Mouse (Mus musculus) common myeloid progenitor, adult 5-6 weeks (primary cell): Measurements from ENCODE around the gene Cldn13. TPM values are rescaled to one million over a fixed set of nuclear protein-coding genes. Genes with fewer than 3 reads are reported as not detected.

Experiments
- total RNA-seq: library from RNA; stranded (forward); fragments of 200-1000, 187-1606 nt; gene quantifications from 2 replicates; pipeline ENCODE4 v1.2.3, GENCODE M21; 2017

The Cldn13 gene
- total RNA-seq, 1 experiment from 2014 or later, result 30.1 TPM

Other genes with a start within 250 kb of the Cldn13 start
- gene Limk1, start 226.9 kb downstream of the Cldn13 start, total RNA-seq, result 12.6 and 15.1 TPM in 2 replicates
- gene Eln, start 168.2 kb downstream of the Cldn13 start, total RNA-seq, result not detected in 2 replicates
- gene Tmem270, start 8.8 kb downstream of the Cldn13 start, total RNA-seq, result not detected in 2 replicates
- 7.4 and 10.0 TPM in 2 replicates for gene Mettl27, start 16.8 kb upstream of the Cldn13 start, total RNA-seq
- gene Cldn4, start 31.4 kb upstream of the Cldn13 start, total RNA-seq, result 0.92 TPM in 1 of 2 replicates, not detected in the other
- not detected in 2 replicates for gene Cldn3, start 70.7 kb upstream of the Cldn13 start, total RNA-seq
- 37.5 and 40.1 TPM in 2 replicates for gene Abhd11, start 93.6 kb upstream of the Cldn13 start, total RNA-seq
- 0.27 TPM in 1 of 2 replicates, not detected in the other for gene Stx1a, start 108.0 kb upstream of the Cldn13 start, total RNA-seq
- gene Dnajc30, start 148.7 kb upstream of the Cldn13 start, total RNA-seq, result 3.9 and 10.9 TPM in 2 replicates
- 46.5 and 71.2 TPM in 2 replicates for gene Bud23, start 149.4 kb upstream of the Cldn13 start, total RNA-seq
- not detected in 2 replicates for gene Vps37d, start 162.7 kb upstream of the Cldn13 start, total RNA-seq
- not detected in 2 replicates for gene Mlxipl, start 174.4 kb upstream of the Cldn13 start, total RNA-seq
- 12.7 and 18.0 TPM in 2 replicates for gene Tbl2, start 234.1 kb upstream of the Cldn13 start, total RNA-seq